Mouse (Mus musculus): ENCODE measurements at regions not wholly inside any gene's neighbourhood (a gene's known extent, or its start where the extent isn't known, plus 50 kb on each side); places are given as distances from the start of the nearest gene placed in this dataset.

DNA sequence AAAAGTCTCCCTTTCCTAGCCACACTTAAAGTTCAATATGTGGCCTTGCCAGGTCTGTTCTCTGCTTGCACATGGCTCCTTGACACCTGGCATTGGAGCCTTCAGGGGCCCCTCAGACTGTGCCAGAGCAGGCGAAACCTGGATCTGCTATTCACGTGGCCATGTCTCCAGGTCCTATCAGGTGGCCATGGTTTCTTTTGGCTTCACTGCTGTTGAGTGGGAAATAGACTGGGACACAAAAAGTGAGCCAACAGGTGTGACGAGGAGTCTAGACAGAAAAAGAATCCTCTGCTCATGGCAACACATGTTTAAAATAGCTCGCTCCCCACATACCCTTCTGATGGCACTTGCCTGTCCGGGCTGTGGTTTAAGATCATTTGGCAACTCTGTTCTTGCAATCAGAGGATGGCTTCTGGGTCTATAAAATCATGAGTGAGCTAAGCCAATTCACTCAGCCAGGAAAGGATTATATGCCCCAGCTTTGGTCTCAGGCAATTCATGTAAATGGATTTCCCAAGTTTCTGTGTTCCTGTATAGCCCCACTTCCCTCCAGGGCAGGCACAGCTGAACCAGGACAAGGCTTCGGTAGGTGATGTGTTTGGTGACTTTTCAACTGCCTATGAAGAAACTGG lies 309.0 kb upstream of the Slc30a5 start:
- WGBS: 89% methylated on average over 6 of the region's 6 CpGs
- DNase-seq: no peak
- TF ChIP-seq CTCF (IDR thresholded peaks at IDR 0.05; ENCODE audit: low read depth): no peak
- Histone ChIP-seq H3K9ac (no peak overlapping the region), H3K4me3 (ENCODE audit: low read depth, low read length) (no peak overlapping the region), H3K27me3 (ENCODE audit: insufficient read depth, low read length) (no peaks in the 10 kb centered on the region), H3K9me3 (ENCODE audit: low read length) (no peaks in the 10 kb centered on the region), H3K4me2 (ENCODE audit: low read depth) (no peak overlapping the region), H3K27ac (ENCODE audit: low read depth, low read length) (no peak overlapping the region), H3K4me1 (ENCODE audit: insufficient read depth) (no peaks in the 10 kb centered on the region), H3K36me3 (ENCODE audit: insufficient read depth) (no peaks in the 10 kb centered on the region)
- ATAC-seq: no peak

- ATAC-seq (peak; percentile 54; the same call in 1 of the 2 replicates), DNase-seq (peak; percentile 64)
- Histone ChIP-seq H3K9ac (no peak overlapping the region), H3K36me3 (ENCODE audit: insufficient read depth) (no peaks in the 10 kb centered on the region), H3K4me1 (ENCODE audit: insufficient read depth) (no peaks in the 10 kb centered on the region), H3K4me3 (ENCODE audit: low read depth, low read length) (no peak overlapping the region), H3K27me3 (ENCODE audit: insufficient read depth, low read length) (no peaks in the 10 kb centered on the region), H3K4me2 (ENCODE audit: low read depth) (no peak overlapping the region), H3K9me3 (ENCODE audit: low read length) (no peaks in the 10 kb centered on the region), H3K27ac (ENCODE audit: low read depth, low read length) (peak overlapping the region; percentile 71)
- no peak for TF ChIP-seq CTCF (IDR thresholded peaks at IDR 0.05; ENCODE audit: low read depth)
- 53% methylated on average over 3 of the region's 3 CpGs for WGBS
These were observed 296.2 kb upstream of the Slc30a5 start for GRCm38 (mm10) chr13:101129466-101129865.

- H3K27ac ChIP-seq (ENCODE audit: low read depth, low read length): no peak overlapping the region
- WGBS: 79% methylated on average over 2 of the region's 2 CpGs
- DNase-seq: no peak
- H3K27me3 ChIP-seq (ENCODE audit: insufficient read depth, low read length): no peaks in the 10 kb centered on the region
- H3K9me3 ChIP-seq (ENCODE audit: low read length): no peaks in the 10 kb centered on the region
- ATAC-seq: no peak
- no peaks in the 10 kb centered on the region for H3K4me1 ChIP-seq (ENCODE audit: insufficient read depth)
- H3K9ac ChIP-seq: no peak overlapping the region
- no peak overlapping the region for H3K4me3 ChIP-seq (ENCODE audit: low read depth, low read length)
- no peaks in the 10 kb centered on the region for H3K36me3 ChIP-seq (ENCODE audit: insufficient read depth)
- TF ChIP-seq CTCF (IDR thresholded peaks at IDR 0.05; ENCODE audit: low read depth): no peak
- no peak overlapping the region for H3K4me2 ChIP-seq (ENCODE audit: low read depth)
These were observed 294.6 kb upstream of the Slc30a5 start for GRCm38 (mm10) chr13:101127808-101128207.

GRCm38 (mm10) chr13:101127262-101127661 lies 294.0 kb upstream of the Slc30a5 start:
- no peaks in the 10 kb centered on the region for H3K4me1 ChIP-seq (ENCODE audit: insufficient read depth)
- no peak for TF ChIP-seq CTCF (IDR thresholded peaks at IDR 0.05; ENCODE audit: low read depth)
- H3K36me3 ChIP-seq (ENCODE audit: insufficient read depth): no peaks in the 10 kb centered on the region
- 69% methylated on average over 3 of the region's 3 CpGs for WGBS
- no peak for DNase-seq
- no peak for ATAC-seq
- H3K9ac ChIP-seq: no peak overlapping the region
- H3K4me2 ChIP-seq (ENCODE audit: low read depth): no peak overlapping the region
- no peak overlapping the region for H3K4me3 ChIP-seq (ENCODE audit: low read depth, low read length)
- no peak overlapping the region for H3K27ac ChIP-seq (ENCODE audit: low read depth, low read length)
- no peaks in the 10 kb centered on the region for H3K9me3 ChIP-seq (ENCODE audit: low read length)
- H3K27me3 ChIP-seq (ENCODE audit: insufficient read depth, low read length): no peaks in the 10 kb centered on the region

GRCm38 (mm10) chr13:101117311-101117710 lies 284.1 kb upstream of the Slc30a5 start:
- 79% methylated on average over 2 of the region's 2 CpGs for WGBS
- DNase-seq (no peak), ATAC-seq (no peak)
- Histone ChIP-seq H3K27me3 (ENCODE audit: insufficient read depth, low read length) (no peaks in the 10 kb centered on the region), H3K4me1 (ENCODE audit: insufficient read depth) (no peaks in the 10 kb centered on the region), H3K4me3 (ENCODE audit: low read depth, low read length) (no peak overlapping the region), H3K9ac (no peak overlapping the region), H3K27ac (ENCODE audit: low read depth, low read length) (no peak overlapping the region), H3K9me3 (ENCODE audit: low read length) (no peaks in the 10 kb centered on the region), H3K36me3 (ENCODE audit: insufficient read depth) (no peaks in the 10 kb centered on the region), H3K4me2 (ENCODE audit: low read depth) (no peak overlapping the region)
- no peak for TF ChIP-seq CTCF (IDR thresholded peaks at IDR 0.05; ENCODE audit: low read depth)

DNA sequence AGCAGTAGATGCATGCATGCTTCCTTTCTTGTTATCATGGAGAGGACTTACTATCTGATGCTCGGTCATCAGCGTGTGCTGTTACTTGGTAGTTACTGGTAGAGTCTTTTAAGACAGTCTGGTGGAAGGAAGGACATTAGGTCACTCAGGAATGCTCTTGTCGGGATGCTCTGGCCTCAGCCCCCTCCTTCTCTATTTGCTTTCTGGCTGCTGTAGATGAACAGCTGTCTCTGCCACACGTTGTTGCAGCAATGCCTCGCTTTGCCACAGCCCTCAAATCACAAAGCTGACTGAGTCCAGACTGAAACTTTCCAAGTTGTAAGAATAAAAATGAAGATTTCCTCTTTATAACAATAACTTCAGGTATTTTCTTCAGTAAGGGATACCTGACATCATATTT lies 282.1 kb upstream of the Slc30a5 start:
- ATAC-seq (no peak), DNase-seq (no peak)

GRCm38 (mm10) chr13:101112176-101112575 lies 278.9 kb upstream of the Slc30a5 start:
- Histone ChIP-seq H3K27ac (ENCODE audit: low read depth, low read length) (no peak overlapping the region), H3K4me3 (ENCODE audit: low read depth, low read length) (no peak overlapping the region), H3K9me3 (ENCODE audit: low read length) (no peaks in the 10 kb centered on the region), H3K9ac (no peak overlapping the region), H3K4me2 (ENCODE audit: low read depth) (no peak overlapping the region), H3K36me3 (ENCODE audit: insufficient read depth) (no peaks in the 10 kb centered on the region), H3K4me1 (ENCODE audit: insufficient read depth) (no peaks in the 10 kb centered on the region), H3K27me3 (ENCODE audit: insufficient read depth, low read length) (no peaks in the 10 kb centered on the region)
- DNase-seq (no peak), ATAC-seq (no peak)
- no peak for TF ChIP-seq CTCF (IDR thresholded peaks at IDR 0.05; ENCODE audit: low read depth)
- WGBS: 86% methylated on average over 4 of the region's 4 CpGs

More for the DNA sequence above, 282.1 kb upstream of the Slc30a5 start:
- H3K27me3 ChIP-seq (ENCODE audit: insufficient read depth, low read length): no peaks in the 10 kb centered on the region
- H3K4me1 ChIP-seq (ENCODE audit: insufficient read depth): no peaks in the 10 kb centered on the region
- no peak overlapping the region for H3K9ac ChIP-seq
- H3K36me3 ChIP-seq (ENCODE audit: insufficient read depth): no peaks in the 10 kb centered on the region
- no peak overlapping the region for H3K4me3 ChIP-seq (ENCODE audit: low read depth, low read length)
- WGBS: 68% methylated on average over 5 of the region's 5 CpGs
- no peak for TF ChIP-seq CTCF (IDR thresholded peaks at IDR 0.05; ENCODE audit: low read depth)
- no peak overlapping the region for H3K27ac ChIP-seq (ENCODE audit: low read depth, low read length)
- H3K9me3 ChIP-seq (ENCODE audit: low read length): no peaks in the 10 kb centered on the region
- no peak overlapping the region for H3K4me2 ChIP-seq (ENCODE audit: low read depth)

Data from forebrain, postnatal 0 days (tissue).